Mouse (Mus musculus) bone marrow macrophage, adult 2 months (primary cell): Measurements from ENCODE around the gene Fndc3b. TPM values are rescaled to one million over a fixed set of nuclear protein-coding genes. Genes with fewer than 3 reads are reported as not detected.

Experiments
- H3K27ac ChIP-seq: 2 replicates; pipeline ENCODE4 v1.5.1; 2012; ENCODE audit warnings: low read depth, low read length; ENCODE audit not compliant: insufficient read depth
- H3K4me1 ChIP-seq: 2 replicates; pipeline ENCODE4 v1.6.1; 2012; ENCODE audit warnings: low read length; ENCODE audit not compliant: control insufficient read depth, insufficient read depth
- H3K4me3 ChIP-seq: 2 replicates; pipeline ENCODE4 v1.5.1; 2012; ENCODE audit warnings: mild to moderate bottlenecking, low read length, moderate library complexity; ENCODE audit not compliant: insufficient read depth
- CTCF ChIP-seq: IDR thresholded peaks from 2 replicates; pipeline ENCODE4 v1.5.1; 2012; ENCODE audit warnings: low read depth, mild to moderate bottlenecking, low read length, moderate library complexity
- POLR2A ChIP-seq: IDR thresholded peaks from 2 replicates; pipeline ENCODE4 v1.6.1; 2012; ENCODE audit warnings: mild to moderate bottlenecking, low read depth, low read length, borderline replicate concordance
- polyA plus RNA-seq: library from polyadenylated mRNA; stranded (reverse); fragments of >200 nt; gene quantifications from 2 replicates; pipeline ENCODE4 v1.2.4, GENCODE M21; 2012; ENCODE audit not compliant: missing spikeins, insufficient read depth, insufficient read length

Fndc3b gene
- polyA plus RNA-seq, 1 experiment: 33.8 TPM

DNA sequence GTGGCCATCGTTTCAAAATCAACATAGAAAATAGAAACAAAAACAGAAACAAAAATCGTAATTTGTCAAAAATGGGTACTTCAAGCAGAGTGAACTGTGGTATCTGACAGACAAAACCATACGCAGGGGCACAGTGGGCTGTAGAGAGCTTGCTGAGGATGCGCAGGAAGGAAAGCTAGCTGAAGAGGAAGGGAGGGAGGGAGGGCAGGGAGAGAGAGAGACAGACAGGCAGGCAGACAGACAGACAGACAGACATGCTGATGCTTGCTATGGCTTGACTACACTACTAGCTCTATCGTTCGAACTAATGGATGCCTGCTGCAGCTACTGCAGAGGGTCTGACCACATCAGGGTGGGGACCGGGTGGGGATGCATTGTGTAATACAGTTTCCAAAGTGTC lies 247.7 kb downstream of the Fndc3b start:
- peaks cover 2% of the 10 kb centered on the region; the same call in 1 of the 2 replicates for H3K4me1 ChIP-seq
- H3K4me3 ChIP-seq: no peak overlapping the region
- no peak overlapping the region for H3K27ac ChIP-seq
- no peak for TF ChIP-seq POLR2A

- Histone ChIP-seq H3K27ac (no peak overlapping the region), H3K4me1 (peaks cover 2% of the 10 kb centered on the region; the same call in 1 of the 2 replicates), H3K4me3 (no peak overlapping the region)
- TF ChIP-seq POLR2A (no peak), CTCF (no peak)
Observed at GRCm38 (mm10) chr3:27462934-27463333, 248.2 kb downstream of the Fndc3b start.

DNA sequence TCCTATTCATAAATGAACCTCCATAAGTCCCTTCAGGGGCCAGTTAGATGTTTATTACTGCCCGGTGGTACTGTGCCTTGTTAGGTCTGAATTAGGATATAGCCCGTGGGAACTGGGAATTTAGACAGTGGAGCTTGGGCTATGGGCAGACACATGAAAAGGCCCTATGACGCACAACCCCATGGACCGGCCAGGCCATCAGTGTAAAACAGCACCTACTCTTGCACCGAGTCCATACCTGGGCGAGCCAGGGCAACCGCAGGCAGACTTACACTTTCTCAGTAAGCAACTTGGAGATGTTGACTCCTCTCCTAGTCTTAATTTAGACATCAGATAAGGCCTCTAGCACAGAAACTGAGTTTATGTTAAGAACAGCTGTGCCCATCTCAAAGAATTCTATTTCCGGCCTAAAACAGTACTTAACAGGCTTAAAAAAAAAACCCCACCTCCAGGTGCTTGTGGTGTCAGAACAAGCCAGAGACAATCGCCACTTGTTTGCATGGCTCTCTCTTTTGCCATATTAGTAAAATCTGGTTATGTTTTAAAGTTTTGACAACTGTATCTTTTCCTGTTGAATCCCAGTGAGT lies 248.7 kb downstream of the Fndc3b start:
- Histone ChIP-seq H3K4me3 (no peak overlapping the region), H3K4me1 (peaks cover 2% of the 10 kb centered on the region; the same call in 1 of the 2 replicates), H3K27ac (no peak overlapping the region)
- no peak for TF ChIP-seq POLR2A
- no peak for TF ChIP-seq CTCF

- Histone ChIP-seq H3K4me1 (peaks cover 3% of the 10 kb centered on the region; the same call in 1 of the 2 replicates), H3K27ac (no peak overlapping the region), H3K4me3 (no peak overlapping the region)
- TF ChIP-seq POLR2A (no peak), CTCF (no peak)
Observed at GRCm38 (mm10) chr3:27461861-27462260, 249.2 kb downstream of the Fndc3b start.

DNA sequence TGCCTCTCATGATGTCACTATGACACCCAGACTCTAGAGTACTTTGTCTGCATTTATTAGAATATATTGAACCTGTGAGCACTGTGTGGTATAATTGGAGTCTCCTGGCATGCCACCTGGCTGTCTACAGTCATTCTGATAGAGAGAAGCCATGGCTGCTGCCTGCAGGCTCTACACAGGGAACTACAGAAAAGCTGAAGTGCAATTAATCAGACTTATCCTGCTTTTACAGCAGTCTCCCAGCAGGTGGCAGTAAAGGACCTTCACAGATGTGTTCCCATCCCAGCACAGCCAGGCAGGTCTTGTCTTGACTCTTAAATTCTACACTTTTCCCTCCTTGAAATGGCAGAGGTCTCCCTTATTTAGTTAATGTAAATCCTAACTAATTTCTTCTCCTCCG lies 250.1 kb downstream of the Fndc3b start:
- TF ChIP-seq POLR2A (no peak), CTCF (peak; percentile 49; the same call in 1 of the 2 replicates)

GRCm38 (mm10) chr3:27458416-27458815 lies 252.7 kb downstream of the Fndc3b start:
- Histone ChIP-seq H3K27ac (no peak overlapping the region), H3K4me3 (no peak overlapping the region), H3K4me1 (peaks cover 22% of the 10 kb centered on the region)
- TF ChIP-seq CTCF (no peak), POLR2A (no peak)

More for the DNA sequence above, 250.1 kb downstream of the Fndc3b start:
- H3K4me3 ChIP-seq: no peak overlapping the region
- H3K4me1 ChIP-seq: peaks cover 7% of the 10 kb centered on the region; the same call in 1 of the 2 replicates
- H3K27ac ChIP-seq: no peak overlapping the region

DNA sequence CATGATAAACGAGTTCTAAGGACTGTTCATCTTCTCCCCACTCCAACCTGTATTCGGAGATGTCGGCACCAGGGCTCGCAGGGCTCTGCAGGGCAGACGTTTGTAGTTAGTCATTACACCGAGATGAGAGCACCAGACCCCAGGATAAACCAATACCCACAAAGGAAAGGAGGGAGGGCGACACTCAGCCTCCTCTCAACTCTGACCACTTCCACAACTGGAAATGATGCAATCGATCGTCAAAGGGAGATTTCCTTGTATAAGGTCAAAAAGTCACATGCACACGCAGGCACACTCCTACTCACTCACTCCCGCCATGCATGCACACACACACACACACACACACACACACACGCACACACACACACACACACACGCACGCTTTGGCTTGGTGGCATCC lies 254.6 kb downstream of the Fndc3b start:
- no peak overlapping the region for H3K4me3 ChIP-seq

GRCm38 (mm10) chr3:27454402-27455195 lies 256.5 kb downstream of the Fndc3b start:
- H3K27ac ChIP-seq: peak overlapping the region; percentile 67
- H3K4me1 ChIP-seq: peaks cover 32% of the 10 kb centered on the region
- H3K4me3 ChIP-seq: no peak overlapping the region
- TF ChIP-seq POLR2A (no peak), CTCF (no peak)

More for the DNA sequence above, 254.6 kb downstream of the Fndc3b start:
- TF ChIP-seq CTCF (no peak), POLR2A (no peak)
- peaks cover 28% of the 10 kb centered on the region for H3K4me1 ChIP-seq
- no peak overlapping the region for H3K27ac ChIP-seq

- no peak for TF ChIP-seq POLR2A
- peak; percentile 12; the same call in 1 of the 2 replicates for TF ChIP-seq CTCF
- Histone ChIP-seq H3K4me3 (no peak overlapping the region), H3K27ac (peak overlapping the region; percentile 74), H3K4me1 (peaks cover 37% of the 10 kb centered on the region)
Observed at GRCm38 (mm10) chr3:27453453-27454098, 257.5 kb downstream of the Fndc3b start.
